Mouse (Mus musculus) retina, adult 2 months (tissue): ENCODE data around the gene Tmsb10.

Source experiments
- DNase-seq: peaks from one replicate; pipeline ENCODE4 v3.0.0-alpha.2; 2012; ENCODE audit warnings: low read depth, low spot score

The Tmsb10 gene

DNA sequence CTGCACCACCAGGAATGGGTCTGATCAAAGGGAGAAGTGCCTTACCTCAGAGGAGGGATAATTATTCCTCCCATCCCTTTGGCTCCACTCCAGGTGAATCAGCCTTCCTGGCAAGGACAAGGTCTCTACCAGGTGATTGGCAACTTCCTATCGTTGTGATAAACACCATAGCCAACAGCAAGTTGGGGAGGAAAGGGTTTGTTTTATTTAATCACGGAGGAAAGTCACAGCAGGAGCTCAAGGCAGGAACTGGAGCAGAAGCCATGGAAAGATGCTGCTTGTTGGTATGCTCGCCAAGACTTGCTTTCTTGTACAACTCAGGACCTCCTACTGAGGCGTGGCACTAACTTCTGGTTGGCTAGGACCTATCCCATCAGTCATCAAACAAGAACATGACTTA lies 47.3 kb downstream of the Tmsb10 start:
- DNase-seq, result no peak
